Mouse (Mus musculus): ENCODE data around the gene Milr1. TPM values are rescaled to one million over a fixed set of nuclear protein-coding genes. Genes with fewer than 3 reads are reported as not detected.

The Milr1 gene
- polyA plus RNA-seq (2016; fragmentation: Nextera tagmentation; extraction: Ambion mirVana), result 0.67 and 1.1 TPM in 2 replicates

- WGBS, result 92% methylated on average over 17 of the region's 17 CpGs
- Histone ChIP-seq H3K27me3 (ENCODE audit: low read depth, poor library complexity, severe bottlenecking) (no peaks in the 10 kb centered on the region), H3K36me3 (no peaks in the 10 kb centered on the region), H3K4me1 (no peaks in the 10 kb centered on the region), H3K9me3 (replicated peaks) (peaks cover 5% of the 10 kb centered on the region; the same call in 1 of the 2 replicates), H3K4me3 (no peak within 1 kb of the TSS), H3K27ac (replicated peaks) (no peak within 1 kb of the TSS)
- DNase-seq (ENCODE audit: low spot score), result no peak
Observed at GRCm38 (mm10) chr11:106751039-106752018, at the start of gene Milr1. Gene Milr1, plus strand, starts transcription at chr11:106751226.

GRCm38 (mm10) chr11:106701589-106701988 is 49.4 kb upstream of the Milr1 start:
- Histone ChIP-seq H3K36me3 (no peaks in the 10 kb centered on the region), H3K9me3 (replicated peaks) (no peaks in the 10 kb centered on the region), H3K4me1 (peaks cover 5% of the 10 kb centered on the region; the same call in 1 of the 2 replicates), H3K27me3 (ENCODE audit: low read depth, poor library complexity, severe bottlenecking) (no peaks in the 10 kb centered on the region), H3K27ac (replicated peaks) (peak overlapping the region; percentile 28; the same call in 1 of the 2 replicates), H3K4me3 (no peak overlapping the region)
- 74% methylated on average over 9 of the region's 9 CpGs for WGBS
- DNase-seq (ENCODE audit: low spot score), result no peak

- Histone ChIP-seq H3K27me3 (ENCODE audit: low read depth, poor library complexity, severe bottlenecking) (no peaks in the 10 kb centered on the region), H3K4me1 (peaks cover 5% of the 10 kb centered on the region; the same call in 1 of the 2 replicates), H3K27ac (replicated peaks) (no peak overlapping the region), H3K4me3 (no peak overlapping the region), H3K9me3 (replicated peaks) (no peaks in the 10 kb centered on the region), H3K36me3 (no peaks in the 10 kb centered on the region)
- DNase-seq (ENCODE audit: low spot score), result no peak
- 88% methylated on average over 3 of the region's 3 CpGs for whole genome bisulfite sequencing
Observed at GRCm38 (mm10) chr11:106702584-106702983, 48.4 kb upstream of the Milr1 start.

GRCm38 (mm10) chr11:106703931-106704330 is 47.1 kb upstream of the Milr1 start:
- no peaks in the 10 kb centered on the region for H3K27me3 ChIP-seq (ENCODE audit: low read depth, poor library complexity, severe bottlenecking)
- peaks cover 5% of the 10 kb centered on the region; the same call in 1 of the 2 replicates for H3K4me1 ChIP-seq
- H3K4me3 ChIP-seq, result no peak overlapping the region
- no peaks in the 10 kb centered on the region for H3K9me3 ChIP-seq (replicated peaks)
- 93% methylated on average over 7 of the region's 7 CpGs for WGBS
- H3K36me3 ChIP-seq, result no peaks in the 10 kb centered on the region
- DNase-seq (ENCODE audit: low spot score), result no peak
- H3K27ac ChIP-seq (replicated peaks), result no peak overlapping the region

- DNase-seq (ENCODE audit: low spot score), result no peak
- H3K27me3 ChIP-seq (ENCODE audit: low read depth, poor library complexity, severe bottlenecking), result no peaks in the 10 kb centered on the region
- H3K4me3 ChIP-seq, result no peak overlapping the region
- H3K36me3 ChIP-seq, result no peaks in the 10 kb centered on the region
- WGBS, result 81% methylated on average over 9 of the region's 9 CpGs
- H3K4me1 ChIP-seq, result peaks cover 9% of the 10 kb centered on the region
- no peaks in the 10 kb centered on the region for H3K9me3 ChIP-seq (replicated peaks)
- H3K27ac ChIP-seq (replicated peaks), result no peak overlapping the region
Observed at GRCm38 (mm10) chr11:106704399-106705111, 46.5 kb upstream of the Milr1 start.

- H3K4me3 ChIP-seq, result no peak overlapping the region
- no peak overlapping the region for H3K27ac ChIP-seq (replicated peaks)
- no peaks in the 10 kb centered on the region for H3K9me3 ChIP-seq (replicated peaks)
- no peaks in the 10 kb centered on the region for H3K27me3 ChIP-seq (ENCODE audit: low read depth, poor library complexity, severe bottlenecking)
- H3K4me1 ChIP-seq, result peaks cover 14% of the 10 kb centered on the region
- WGBS, result 46% methylated on average over 4 of the region's 4 CpGs
- DNase-seq (ENCODE audit: low spot score), result no peak
- no peaks in the 10 kb centered on the region for H3K36me3 ChIP-seq
Observed at GRCm38 (mm10) chr11:106706212-106706611, 44.8 kb upstream of the Milr1 start.

- Histone ChIP-seq H3K4me3 (no peak overlapping the region), H3K27ac (replicated peaks) (no peak overlapping the region), H3K27me3 (ENCODE audit: low read depth, poor library complexity, severe bottlenecking) (no peaks in the 10 kb centered on the region), H3K36me3 (no peaks in the 10 kb centered on the region), H3K4me1 (peaks cover 14% of the 10 kb centered on the region), H3K9me3 (replicated peaks) (no peaks in the 10 kb centered on the region)
- DNase-seq (ENCODE audit: low spot score), result no peak
- 83% methylated on average over 8 of the region's 8 CpGs for WGBS
Observed at GRCm38 (mm10) chr11:106707085-106707484, 43.9 kb upstream of the Milr1 start.

GRCm38 (mm10) chr11:106707866-106708265 is 43.2 kb upstream of the Milr1 start:
- Histone ChIP-seq H3K4me1 (peaks cover 14% of the 10 kb centered on the region), H3K9me3 (replicated peaks) (no peaks in the 10 kb centered on the region), H3K36me3 (no peaks in the 10 kb centered on the region), H3K27ac (replicated peaks) (no peak overlapping the region), H3K4me3 (no peak overlapping the region), H3K27me3 (ENCODE audit: low read depth, poor library complexity, severe bottlenecking) (no peaks in the 10 kb centered on the region)
- 92% methylated on average over 3 of the region's 3 CpGs for WGBS
- DNase-seq (ENCODE audit: low spot score), result no peak

GRCm38 (mm10) chr11:106709227-106709985 is 41.6 kb upstream of the Milr1 start:
- Histone ChIP-seq H3K9me3 (replicated peaks) (no peaks in the 10 kb centered on the region), H3K36me3 (no peaks in the 10 kb centered on the region), H3K4me3 (no peak overlapping the region), H3K4me1 (peaks cover 22% of the 10 kb centered on the region), H3K27me3 (ENCODE audit: low read depth, poor library complexity, severe bottlenecking) (no peaks in the 10 kb centered on the region), H3K27ac (replicated peaks) (no peak overlapping the region)
- WGBS, result 40% methylated on average over 15 of the region's 15 CpGs
- no peak for DNase-seq (ENCODE audit: low spot score)

- no peaks in the 10 kb centered on the region for H3K27me3 ChIP-seq (ENCODE audit: low read depth, poor library complexity, severe bottlenecking)
- 64% methylated on average over 5 of the region's 5 CpGs for WGBS
- H3K4me3 ChIP-seq, result no peak overlapping the region
- DNase-seq (ENCODE audit: low spot score), result no peak
- H3K27ac ChIP-seq (replicated peaks), result 0 out of 2 replicates have a peak overlapping the region, but pooled peaks have one; percentile 29
- peaks cover 22% of the 10 kb centered on the region for H3K4me1 ChIP-seq
- H3K36me3 ChIP-seq, result no peaks in the 10 kb centered on the region
- no peaks in the 10 kb centered on the region for H3K9me3 ChIP-seq (replicated peaks)
Observed at GRCm38 (mm10) chr11:106710789-106711188, 40.2 kb upstream of the Milr1 start.

- no peak overlapping the region for H3K4me3 ChIP-seq
- H3K36me3 ChIP-seq, result no peaks in the 10 kb centered on the region
- DNase-seq (ENCODE audit: low spot score), result no peak
- no peaks in the 10 kb centered on the region for H3K27me3 ChIP-seq (ENCODE audit: low read depth, poor library complexity, severe bottlenecking)
- H3K4me1 ChIP-seq, result peaks cover 9% of the 10 kb centered on the region; the same call in 1 of the 2 replicates
- no peaks in the 10 kb centered on the region for H3K9me3 ChIP-seq (replicated peaks)
- H3K27ac ChIP-seq (replicated peaks), result no peak overlapping the region
- WGBS, result 84% methylated on average over 6 of the region's 6 CpGs
Observed at GRCm38 (mm10) chr11:106715066-106715465, 36.0 kb upstream of the Milr1 start.

GRCm38 (mm10) chr11:106716568-106716967 is 34.5 kb upstream of the Milr1 start:
- WGBS, result 89% methylated on average over 5 of the region's 5 CpGs
- no peak for DNase-seq (ENCODE audit: low spot score)
- H3K36me3 ChIP-seq, result no peaks in the 10 kb centered on the region

More at GRCm38 (mm10) chr11:106716568-106716967, 34.5 kb upstream of the Milr1 start:
- Histone ChIP-seq H3K27ac (replicated peaks) (no peak overlapping the region), H3K4me3 (no peak overlapping the region), H3K9me3 (replicated peaks) (no peaks in the 10 kb centered on the region), H3K27me3 (ENCODE audit: low read depth, poor library complexity, severe bottlenecking) (no peaks in the 10 kb centered on the region), H3K4me1 (0 out of 2 replicates have a peak, but pooled peaks cover 9% of the 10 kb centered on the region)

All from midbrain, embryonic 10.5 days (tissue).